Comparison of ENCODE assay signal across 9 mouse cellular contexts in the genomic region with DNA sequence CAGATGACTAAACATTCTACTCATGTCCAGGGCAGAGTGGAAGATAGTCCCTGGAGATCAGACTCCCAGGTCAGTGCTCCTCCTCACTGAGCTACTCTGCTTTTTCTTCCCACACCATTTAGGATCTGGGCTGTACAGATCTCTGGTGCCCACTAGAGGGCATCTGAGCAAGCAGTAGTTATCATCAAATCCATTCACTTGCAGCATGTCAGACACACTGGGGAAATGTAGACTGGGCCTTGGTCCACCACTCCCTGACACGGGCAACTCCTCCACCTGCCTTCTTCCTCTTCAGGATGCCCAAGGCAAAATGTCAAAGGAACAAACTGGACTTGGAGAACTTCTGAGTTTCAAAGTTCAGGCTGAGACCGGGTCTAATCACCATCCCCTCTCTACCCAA. TPM values are rescaled to one million over a fixed set of nuclear protein-coding genes. Genes with fewer than 3 reads are reported as not detected.
DNase-seq lines count a peak whose midpoint lies in the region; ATAC-seq lines count a peak whose summit lies in the region.
"Had no signal": no experiment of that assay in that cellular context is flagged by ENCODE, and none has a peak within 500 bp of the region (broad histone marks: within the 10 kb centered on the region; RNA-seq: fewer than 3 reads in every experiment).

No protein-coding gene starts in this region.

- peak; percentile 72 for ATAC-seq in megakaryocyte progenitor cell, adult 5-6 weeks (replicated peaks; ENCODE audit: poor library complexity)
- no peak for ATAC-seq in forebrain, embryonic 16.5 days

- no peak overlapping the region for H3K9ac ChIP-seq in forebrain, embryonic 16.5 days (replicated peaks; ENCODE audit: low read depth, low read length)
- H3K9ac ChIP-seq: hindbrain, embryonic 15.5 days had no signal

- H3K27me3 ChIP-seq in forebrain, embryonic 16.5 days (replicated peaks; ENCODE audit: control insufficient read depth, insufficient read depth, low read length): no peaks in the 10 kb centered on the region

- peak; percentile 86 for DNase-seq in heart, adult 11 months
- no peak for DNase-seq in heart, postnatal 25 days (ENCODE audit: low spot score)
- peak; percentile 8 for DNase-seq in thymus, postnatal 0 days (ENCODE audit: low spot score)
- no peak for DNase-seq in thymus, adult 18-20 months
- DNase-seq in cerebellum, adult 9-11 months: peak; percentile 28
- DNase-seq in kidney, adult 9 months: peak; percentile 55

- WGBS in forebrain, embryonic 16.5 days: 59% methylated on average over 2 of the region's 2 CpGs

- no peak overlapping the region for H3K4me3 ChIP-seq in forebrain, embryonic 16.5 days (replicated peaks; ENCODE audit: low read length)
- H3K4me3 ChIP-seq: hindbrain, embryonic 15.5 days had no signal

- H3K36me3 ChIP-seq in forebrain, embryonic 16.5 days (ENCODE audit: control insufficient read depth, insufficient read depth): no peaks in the 10 kb centered on the region
- H3K36me3 ChIP-seq: hindbrain, embryonic 15.5 days had no signal

- intact Hi-C loops in heart, postnatal 25 days (cut with DNase I): loop anchor here (2.0 kb wide), 2 partner anchors 275 to 303 kb away; no protein-coding TSS in a partner anchor

- H3K9me3 ChIP-seq in forebrain, embryonic 16.5 days (ENCODE audit: control insufficient read depth, low read length): no peaks in the 10 kb centered on the region
- H3K9me3 ChIP-seq: hindbrain, embryonic 15.5 days had no signal

- no peaks in the 10 kb centered on the region for H3K4me1 ChIP-seq in forebrain, embryonic 16.5 days (replicated peaks; ENCODE audit: control insufficient read depth, insufficient read depth, low read length)
- H3K4me1 ChIP-seq: hindbrain, embryonic 15.5 days had no signal

- H3K4me2 ChIP-seq in forebrain, embryonic 16.5 days (ENCODE audit: low read length): no peak overlapping the region
- H3K4me2 ChIP-seq: hindbrain, embryonic 15.5 days had no signal

- H3K27ac ChIP-seq in forebrain, embryonic 16.5 days (ENCODE audit: low read length): no peak overlapping the region
- H3K27ac ChIP-seq: hindbrain, embryonic 15.5 days had no signal

RNA-seq across cellular contexts. Expression of gene Myh13, which starts 51.9 kb away (rescaled TPM):
- not detected for total RNA-seq in heart, postnatal 25 days (2021)
- 0.09 and 0.20 TPM in 2 replicates for polyA plus RNA-seq in thymus, postnatal 0 days (2015; fragmentation: Nextera tagmentation; extraction: Ambion mirVana)
- not detected in 2 replicates for total RNA-seq in megakaryocyte progenitor cell, adult 5-6 weeks (2015)
- total RNA-seq in megakaryocyte progenitor cell, adult 5-6 weeks (2017): not detected in 2 replicates
- polyA plus RNA-seq in forebrain, embryonic 16.5 days (2015; fragmentation: Nextera tagmentation; extraction: Ambion mirVana): not detected in 2 replicates

Comparison
In these comparisons a context has a peak if more than half of its experiments do, and no peak if none do; other contexts are left out.
1. DNase-seq: peak in heart, adult 11 months (single experiment), thymus, postnatal 0 days (single experiment), cerebellum, adult 9-11 months (single experiment) and kidney, adult 9 months (single experiment); none in heart, postnatal 25 days (single experiment) and thymus, adult 18-20 months (0 of 2).